Mouse (Mus musculus) spleen, adult 2 months (tissue): Measurements from ENCODE around the gene Olfr910.

ENCODE experiments used
- CTCF ChIP-seq: fragments of 200-500 bp; IDR thresholded peaks from 2 replicates; pipeline ENCODE4 v1.5.1; 2011; ENCODE audit warnings: mild to moderate bottlenecking, inconsistent platforms; ENCODE audit not compliant: insufficient read depth, insufficient read length, insufficient replicate concordance; ENCODE audit errors: extremely low read depth
- POLR2A ChIP-seq: fragments of 200-500 bp; IDR thresholded peaks from 2 replicates; pipeline ENCODE4 v1.6.1; 2011; ENCODE audit warnings: low read depth, low read length, inconsistent platforms

- TF ChIP-seq POLR2A: no peak
- no peak for TF ChIP-seq CTCF
Observed at GRCm38 (mm10) chr9:38579878-38580277, 42.2 kb downstream of the Olfr910 start, which contains the start of gene Olfr912.
